Mouse (Mus musculus): ENCODE data around the gene Adat2. TPM values are rescaled to one million over a fixed set of nuclear protein-coding genes. Genes with fewer than 3 reads are reported as not detected.

The Adat2 gene
- polyA plus RNA-seq, 1 experiment from 2014 or later, result 6.3 TPM

Other genes starting within 250 kb of the Adat2 start
- gene Phactr2, start 78.5 kb upstream of the Adat2 start, polyA plus RNA-seq (2014; fragmentation: Nextera tagmentation; extraction: Ambion mirVana), result 48.8 and 50.0 TPM in 2 replicates
- gene Fuca2, start 53.4 kb upstream of the Adat2 start, polyA plus RNA-seq (2014; fragmentation: Nextera tagmentation; extraction: Ambion mirVana), result 59.0 and 63.8 TPM in 2 replicates
- 29.1 and 31.7 TPM in 2 replicates for gene Pex3, start 248 bp downstream of the Adat2 start, polyA plus RNA-seq (2014; fragmentation: Nextera tagmentation; extraction: Ambion mirVana)

All from stomach, embryonic 14.5 days (tissue).